Mouse (Mus musculus): ENCODE results near the gene Sde2.
A peak's percentile ranks its signal among the peaks of the same experiment; 100 is the strongest.
"Not testable (repeated sequence)": the region's sequence is repeated elsewhere in the genome, so short reads cannot be mapped to it uniquely, and the experiment has no call there.

The Sde2 gene

GRCm38 (mm10) chr1:180830588-180831346, 20.2 kb upstream of the Sde2 start:
- no peak for DNase-seq (ENCODE audit: low spot score in 2 of 2)

GRCm38 (mm10) chr1:180835273-180836015, 15.5 kb upstream of the Sde2 start:
- no peak for DNase-seq (ENCODE audit: low spot score in 2 of 2)

- DNase-seq (ENCODE audit: low spot score in 2 of 2), result not testable (repeated sequence)
Measured at GRCm38 (mm10) chr1:180836467-180836866, 14.5 kb upstream of the Sde2 start.

- no peak for DNase-seq (ENCODE audit: low spot score in 2 of 2)
Measured at GRCm38 (mm10) chr1:180837186-180837585, 13.7 kb upstream of the Sde2 start.

- DNase-seq (ENCODE audit: low spot score in 2 of 2), result no peak
Measured at GRCm38 (mm10) chr1:180838014-180838413, 12.9 kb upstream of the Sde2 start.

- DNase-seq (ENCODE audit: low spot score in 2 of 2), result no peak
Measured at GRCm38 (mm10) chr1:180839201-180839910, 11.6 kb upstream of the Sde2 start.

GRCm38 (mm10) chr1:180841561-180842300, 9.2 kb upstream of the Sde2 start:
- no peak for DNase-seq (ENCODE audit: low spot score in 2 of 2)

GRCm38 (mm10) chr1:180848114-180848510, 2.8 kb upstream of the Sde2 start:
- DNase-seq (ENCODE audit: low spot score in 2 of 2), result peak; percentile 32 to 42

GRCm38 (mm10) chr1:180848511-180849241, 2.3 kb upstream of the Sde2 start:
- DNase-seq (ENCODE audit: low spot score in 2 of 2), result peak; percentile 17 to 18

- peak; percentile 7 to 8 for DNase-seq (ENCODE audit: low spot score in 2 of 2)
Measured at GRCm38 (mm10) chr1:180849701-180850301, 1.1 kb upstream of the Sde2 start.

- no peak for DNase-seq (ENCODE audit: low spot score in 2 of 2)
Measured at GRCm38 (mm10) chr1:180858763-180859162, 7.8 kb downstream of the Sde2 start.

GRCm38 (mm10) chr1:180860030-180860429, 9.1 kb downstream of the Sde2 start:
- no peak for DNase-seq (ENCODE audit: low spot score in 2 of 2)

- DNase-seq (ENCODE audit: low spot score in 2 of 2), result no peak
Measured at GRCm38 (mm10) chr1:180863606-180864005, 12.7 kb downstream of the Sde2 start.

GRCm38 (mm10) chr1:180866001-180866400, 15.1 kb downstream of the Sde2 start:
- no peak for DNase-seq (ENCODE audit: low spot score in 2 of 2)

- no peak for DNase-seq (ENCODE audit: low spot score in 2 of 2)
Measured at GRCm38 (mm10) chr1:180870122-180870650, 19.3 kb downstream of the Sde2 start.

GRCm38 (mm10) chr1:180873861-180874484, 23.0 kb downstream of the Sde2 start:
- no peak for DNase-seq (ENCODE audit: low spot score in 2 of 2)

- no peak for DNase-seq (ENCODE audit: low spot score in 2 of 2)
Measured at GRCm38 (mm10) chr1:180874615-180875014, 23.7 kb downstream of the Sde2 start.

GRCm38 (mm10) chr1:180875126-180875525, 24.2 kb downstream of the Sde2 start:
- DNase-seq (ENCODE audit: low spot score in 2 of 2), result no peak

- DNase-seq (ENCODE audit: low spot score in 2 of 2), result no peak
Measured at GRCm38 (mm10) chr1:180877466-180877865, 26.5 kb downstream of the Sde2 start.

- no peak for DNase-seq (ENCODE audit: low spot score in 2 of 2)
Measured at GRCm38 (mm10) chr1:180881768-180882167, 30.8 kb downstream of the Sde2 start.

Data from frontal cortex, postnatal 25 days (tissue).